ENCODE assay signal across 21 mouse cellular contexts in genomic region chr3:28228930-28229329, GRCm38 (mm10).
"Had no signal": no experiment of that assay in that cellular context is flagged by ENCODE, and none has a peak within 500 bp of the region (broad histone marks: within the 10 kb centered on the region; RNA-seq: fewer than 3 reads in every experiment).

No protein-coding gene starts in this region.

- H3K27ac ChIP-seq: intestine, embryonic 15.5 days; kidney, postnatal 0 days; layer of hippocampus, adult 2 months; left cerebral cortex, adult 2 months; limb, embryonic 12.5 days; liver, embryonic 14.5 days; macrophage; midbrain, embryonic 12.5 days; midbrain, embryonic 15.5 days; neural tube, embryonic 12.5 days had no signal

- H3K9me3 ChIP-seq: intestine, embryonic 15.5 days; limb, embryonic 12.5 days; midbrain, embryonic 12.5 days; midbrain, embryonic 15.5 days; neural tube, embryonic 12.5 days had no signal

- H3K27me3 ChIP-seq: intestine, embryonic 15.5 days; limb, embryonic 12.5 days; midbrain, embryonic 12.5 days; midbrain, embryonic 15.5 days; neural tube, embryonic 12.5 days had no signal

- H3K4me3 ChIP-seq: intestine, embryonic 15.5 days; layer of hippocampus, adult 2 months; left cerebral cortex, adult 2 months; limb, embryonic 12.5 days; midbrain, embryonic 12.5 days; midbrain, embryonic 15.5 days; neural tube, embryonic 12.5 days had no signal

- H3K36me3 ChIP-seq: intestine, embryonic 15.5 days; limb, embryonic 12.5 days; midbrain, embryonic 12.5 days; midbrain, embryonic 15.5 days; neural tube, embryonic 12.5 days had no signal

- H3K4me2 ChIP-seq: intestine, embryonic 15.5 days; limb, embryonic 12.5 days; liver, embryonic 11.5 days; midbrain, embryonic 12.5 days; midbrain, embryonic 15.5 days; neural tube, embryonic 12.5 days had no signal

- H3K9ac ChIP-seq: intestine, embryonic 15.5 days; limb, embryonic 12.5 days; liver, embryonic 14.5 days; midbrain, embryonic 12.5 days; midbrain, embryonic 15.5 days; neural tube, embryonic 12.5 days had no signal

- ATAC-seq: midbrain, embryonic 15.5 days had no signal

- DNase-seq: kidney, adult 2 months; kidney, postnatal 25 days; layer of hippocampus, adult 9-11 months; layer of hippocampus, postnatal 36 days; lung, adult 18-20 months; lung, postnatal 14 days; retina, postnatal 1 day; right cerebral cortex, postnatal 25 days; thymus, adult 18-20 months; thymus, postnatal 36 days had no signal
